Mouse (Mus musculus) ES-E14 (cell line): Measurements from ENCODE around the gene Abl1. TPM values are rescaled to one million over a fixed set of nuclear protein-coding genes. Genes with fewer than 3 reads are reported as not detected.

ENCODE experiments used
- DNase-seq: peaks from one replicate; pipeline ENCODE4 v3.0.0-alpha.2; 2013; ENCODE audit warnings: low read depth, low spot score
- H3K27ac ChIP-seq: 2 replicates; pipeline ENCODE4 v1.5.1; 2012; ENCODE audit warnings: low read depth, mild to moderate bottlenecking, low read length, moderate library complexity, mixed read lengths; ENCODE audit not compliant: poor library complexity, insufficient read depth, severe bottlenecking
- H3K36me3 ChIP-seq: 2 replicates; pipeline ENCODE4 v1.6.1; 2012; ENCODE audit warnings: mild to moderate bottlenecking, low read length, moderate library complexity, mixed read lengths; ENCODE audit not compliant: control insufficient read depth, poor library complexity, insufficient read depth, severe bottlenecking
- H3K4me1 ChIP-seq, 2 experiments: fragments of 150-350 bp in 1 of 2; sonication (generic) in 1 of 2; 2 replicates each; pipeline ENCODE4 v1.6.1; 2012; ENCODE audit warnings: low read length in 2 of 2, mild to moderate bottlenecking in 1 of 2, mixed read lengths in 1 of 2; ENCODE audit not compliant: control insufficient read depth in 2 of 2, insufficient read depth in 2 of 2, poor library complexity in 1 of 2
- H3K4me3 ChIP-seq, 2 experiments: fragments of 150-350 bp in 1 of 2; sonication (generic) in 1 of 2; 2 replicates each; pipeline ENCODE4 v1.5.1; 2012; ENCODE audit warnings: low read length in 2 of 2, low read depth in 1 of 2, mild to moderate bottlenecking in 1 of 2, mixed read lengths in 1 of 2; ENCODE audit not compliant: insufficient read depth in 1 of 2, poor library complexity in 1 of 2, severe bottlenecking in 1 of 2
- H3K9ac ChIP-seq: 2 replicates; pipeline ENCODE4 v1.6.1; 2012; ENCODE audit warnings: low read depth, mild to moderate bottlenecking, low read length, mixed read lengths; ENCODE audit not compliant: poor library complexity, insufficient read depth, severe bottlenecking
- H3K9me3 ChIP-seq: fragments of 150-350 bp; sonication (generic); 2 replicates; pipeline ENCODE4 v1.6.1; 2012; ENCODE audit warnings: low read depth, mild to moderate bottlenecking, low read length; ENCODE audit not compliant: control insufficient read depth, insufficient read depth
- CHD2 ChIP-seq: IDR thresholded peaks from 2 replicates; pipeline ENCODE4 v1.6.1; 2014; ENCODE audit warnings: mild to moderate bottlenecking, low read depth, low read length, inconsistent platforms
- HCFC1 ChIP-seq: IDR thresholded peaks from 2 replicates; pipeline ENCODE4 v1.6.1; 2012; ENCODE audit warnings: low read length, inconsistent platforms, borderline replicate concordance; ENCODE audit not compliant: insufficient read depth
- MAFK ChIP-seq: IDR thresholded peaks from 2 replicates; pipeline ENCODE4 v1.6.1; 2014; ENCODE audit warnings: mild to moderate bottlenecking, low read depth, low read length, inconsistent platforms; ENCODE audit not compliant: insufficient read depth
- ZC3H11A ChIP-seq: IDR thresholded peaks from 2 replicates; pipeline ENCODE4 v1.6.1; 2012; ENCODE audit warnings: low read depth, mild to moderate bottlenecking, inconsistent platforms, low read length, borderline replicate concordance
- ZNF384 ChIP-seq: IDR thresholded peaks from 2 replicates; pipeline ENCODE4 v1.6.1; 2012; ENCODE audit warnings: low read depth, low read length, inconsistent platforms
- in situ Hi-C, 2 experiments: fragments of 600-800 bp; cut with MboI; formaldehyde crosslinking; loops; one replicate each; pipeline ENCODE4 v1.15.1; 2025; ENCODE audit warnings: low sequenced_read_pairs in 2 of 2, inconsistent platforms in 1 of 2; ENCODE audit not compliant: unreplicated experiment in 2 of 2
- total RNA-seq: library from RNA; depleted of rRNA; stranded (reverse); fragments of 300-350 nt; gene quantifications from 2 replicates; pipeline ENCODE4 v1.2.3, GENCODE M21; 2012

The Abl1 gene
- total RNA-seq, 1 experiment = 41.9 TPM

- in situ Hi-C loops = no loop called here
- no peak for DNase-seq
- no peak overlapping the region for H3K27ac ChIP-seq
- no peak overlapping the region for H3K9ac ChIP-seq
- no peaks in the 10 kb centered on the region for H3K9me3 ChIP-seq
- peaks cover 23% of the 10 kb centered on the region for H3K36me3 ChIP-seq
- H3K4me3 ChIP-seq = no peak overlapping the region
- no peaks in the 10 kb centered on the region for H3K4me1 ChIP-seq
- no peak for TF ChIP-seq HCFC1
- no peak for TF ChIP-seq CHD2
- peak; percentile 25; the same call in 1 of the 2 replicates for TF ChIP-seq ZC3H11A
These were observed 4.5 kb upstream of the Abl1 start for GRCm38 (mm10) chr2:31683666-31684065.

GRCm38 (mm10) chr2:31689045-31689444 lies 869 bp downstream of the Abl1 start:
- H3K36me3 ChIP-seq = no peaks in the 10 kb centered on the region
- in situ Hi-C loops = no loop called here
- H3K4me3 ChIP-seq = peak overlapping the region; percentile 74 to 99
- no peak overlapping the region for H3K27ac ChIP-seq
- no peak for DNase-seq
- TF ChIP-seq ZC3H11A (no peak), HCFC1 (no peak), MAFK (no peak), CHD2 (no peak), ZNF384 (no peak)
- no peaks in the 10 kb centered on the region for H3K9me3 ChIP-seq
- H3K4me1 ChIP-seq = peaks cover 0 to 2% of the 10 kb centered on the region in 2 experiments; a peak in 1 of 4 replicates
- H3K9ac ChIP-seq = peak overlapping the region; percentile 98

- no peaks in the 10 kb centered on the region for H3K9me3 ChIP-seq
- in situ Hi-C loops = no loop called here
- H3K27ac ChIP-seq = no peak overlapping the region
- peaks cover 0 to 2% of the 10 kb centered on the region in 2 experiments; a peak in 1 of 4 replicates for H3K4me1 ChIP-seq
- no peak overlapping the region; the same call in 1 of the 2 replicates for H3K9ac ChIP-seq
- no peaks in the 10 kb centered on the region; the same call in 1 of the 2 replicates for H3K36me3 ChIP-seq
- no peak for DNase-seq
- H3K4me3 ChIP-seq = peak overlapping the region in 1 of 2 experiments; percentile 74; a peak in 1 of 4 replicates
- TF ChIP-seq ZNF384 (no peak), MAFK (no peak), ZC3H11A (no peak), HCFC1 (no peak), CHD2 (no peak)
These were observed 1.9 kb downstream of the Abl1 start for GRCm38 (mm10) chr2:31690063-31690462.

- Histone ChIP-seq H3K27ac (no peak overlapping the region), H3K4me1 (peaks cover 0 to 4% of the 10 kb centered on the region in 2 experiments; a peak in 1 of 4 replicates), H3K9ac (no peak overlapping the region), H3K9me3 (no peaks in the 10 kb centered on the region), H3K4me3 (no peak overlapping the region), H3K36me3 (peaks cover 8% of the 10 kb centered on the region)
- DNase-seq = no peak
- TF ChIP-seq HCFC1 (no peak), ZNF384 (no peak), ZC3H11A (no peak), CHD2 (no peak), MAFK (no peak)
- in situ Hi-C loops = no loop called here
These were observed 10.0 kb downstream of the Abl1 start for GRCm38 (mm10) chr2:31698209-31698608.
